Mouse (Mus musculus): Measurements from ENCODE around the gene Kdelr1. TPM values are rescaled to one million over a fixed set of nuclear protein-coding genes. Genes with fewer than 3 reads are reported as not detected.
A peak's percentile ranks its signal among the peaks of the same experiment; 100 is the strongest.

Kdelr1 gene
- polyA plus RNA-seq, 1 experiment from 2014 or later: 90.6 TPM

DNA sequence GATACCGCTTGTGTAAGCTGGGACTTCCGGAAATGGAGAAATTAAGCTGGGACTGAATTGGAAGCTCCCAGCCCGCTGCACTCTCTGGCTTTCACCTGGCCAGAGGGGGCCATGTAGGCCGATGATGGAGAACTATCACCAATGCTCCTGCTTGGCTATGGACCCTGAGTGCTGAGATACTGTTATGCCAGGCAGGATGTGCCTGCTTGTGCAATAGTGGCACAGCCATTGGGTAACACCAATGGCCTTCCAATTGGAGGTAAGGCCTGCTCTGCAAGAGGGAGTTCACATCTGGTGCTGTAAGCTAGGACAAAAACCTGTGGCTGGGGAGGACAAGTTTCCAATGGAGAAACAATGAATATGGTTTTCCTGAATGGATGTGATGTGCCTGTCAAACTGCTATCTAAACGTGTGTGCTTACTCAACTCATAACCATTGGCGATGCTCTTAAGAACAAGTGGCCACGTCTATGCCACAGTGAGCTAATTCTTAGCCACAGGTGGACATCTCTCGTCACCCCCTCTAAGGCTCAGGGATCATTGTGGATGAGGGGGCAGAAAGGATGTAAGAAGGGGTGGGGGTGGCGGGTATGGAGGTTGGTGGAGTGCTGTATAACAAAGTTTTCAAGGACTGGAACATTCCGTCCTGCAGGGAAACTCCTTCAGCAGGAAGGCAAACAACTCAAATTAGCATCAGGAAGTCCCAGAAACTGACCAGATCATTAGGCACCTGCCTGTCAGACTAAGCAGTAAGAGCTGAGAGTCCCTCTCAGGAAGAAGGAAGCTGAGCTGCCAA is 29.4 kb upstream of the Kdelr1 start:
- H3K9ac ChIP-seq (ENCODE audit: low read depth, low read length): no peak overlapping the region
- no peak overlapping the region for H3K4me3 ChIP-seq (ENCODE audit: low read length)
- H3K9me3 ChIP-seq (ENCODE audit: control insufficient read depth, low read length): no peaks in the 10 kb centered on the region
- H3K27ac ChIP-seq (ENCODE audit: low read length): no peak overlapping the region
- H3K4me2 ChIP-seq (ENCODE audit: low read depth, low read length): no peak overlapping the region
- no peaks in the 10 kb centered on the region for H3K4me1 ChIP-seq (ENCODE audit: control insufficient read depth, insufficient read depth, low read length)
- 89% methylated on average over 10 of the region's 10 CpGs for WGBS
- no peak for ATAC-seq
- no peaks in the 10 kb centered on the region for H3K36me3 ChIP-seq (ENCODE audit: control insufficient read depth, insufficient read depth, low read length)
- H3K27me3 ChIP-seq (replicated peaks; ENCODE audit: control insufficient read depth, insufficient read depth, low read length): no peaks in the 10 kb centered on the region

DNA sequence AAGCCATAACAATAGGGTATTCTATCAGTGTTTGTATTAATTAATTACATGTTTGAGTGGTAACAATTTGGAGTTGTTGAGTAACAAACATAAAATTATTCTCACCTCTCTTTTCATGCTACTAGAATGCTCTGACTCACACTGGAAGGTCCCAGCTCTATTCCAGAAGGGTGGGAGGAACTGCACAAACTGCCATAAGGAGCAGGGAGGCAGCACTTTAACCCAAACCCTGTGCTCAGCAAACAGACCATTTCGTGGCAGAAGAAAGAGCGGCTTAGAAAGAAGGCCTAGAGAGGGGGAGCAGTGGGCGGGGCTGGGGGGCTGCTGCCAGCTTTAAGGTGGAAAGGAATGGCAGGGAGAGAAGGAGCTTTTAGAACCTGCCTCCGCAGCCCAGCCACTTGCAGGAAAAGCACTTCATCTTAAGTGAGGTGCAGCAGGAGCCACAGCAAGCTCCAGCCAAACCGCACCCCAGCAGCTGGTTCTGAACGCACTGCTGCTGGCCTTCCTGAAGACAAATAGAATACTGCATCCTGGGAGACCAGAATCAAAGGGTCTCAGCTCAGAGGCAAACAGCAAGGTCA is 24.0 kb upstream of the Kdelr1 start:
- H3K27me3 ChIP-seq (replicated peaks; ENCODE audit: control insufficient read depth, insufficient read depth, low read length): no peaks in the 10 kb centered on the region
- H3K9ac ChIP-seq (ENCODE audit: low read depth, low read length): peak overlapping the region; percentile 19; the same call in 1 of the 2 replicates
- no peak for ATAC-seq
- no peak overlapping the region for H3K4me2 ChIP-seq (ENCODE audit: low read depth, low read length)
- H3K27ac ChIP-seq (ENCODE audit: low read length): no peak overlapping the region
- no peaks in the 10 kb centered on the region for H3K36me3 ChIP-seq (ENCODE audit: control insufficient read depth, insufficient read depth, low read length)
- no peak overlapping the region for H3K4me3 ChIP-seq (ENCODE audit: low read length)
- 23% methylated on average over 6 of the region's 6 CpGs for WGBS
- H3K4me1 ChIP-seq (ENCODE audit: control insufficient read depth, insufficient read depth, low read length): peaks cover 4% of the 10 kb centered on the region
- no peaks in the 10 kb centered on the region for H3K9me3 ChIP-seq (ENCODE audit: control insufficient read depth, low read length)

DNA sequence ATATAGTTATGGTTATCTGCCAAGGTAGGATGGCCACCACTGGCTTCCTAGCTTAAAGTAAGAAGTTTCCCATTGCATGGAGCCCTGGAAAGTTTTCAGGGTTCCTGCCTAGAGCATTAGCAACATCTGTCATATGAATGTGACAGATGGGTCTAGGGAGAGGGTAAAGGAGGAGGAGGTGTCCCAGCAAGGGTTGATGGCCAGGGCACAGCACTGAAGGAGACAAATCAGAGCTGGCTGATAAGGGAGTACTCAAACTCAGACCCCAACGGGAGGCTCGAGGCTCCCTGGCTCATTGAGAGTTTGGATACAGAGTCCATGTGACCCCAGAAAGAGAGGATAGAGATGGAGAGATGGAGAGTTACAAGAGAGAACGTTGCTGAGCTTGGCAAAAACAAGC is 21.9 kb upstream of the Kdelr1 start:
- Histone ChIP-seq H3K36me3 (ENCODE audit: control insufficient read depth, insufficient read depth, low read length) (no peaks in the 10 kb centered on the region), H3K4me2 (ENCODE audit: low read depth, low read length) (no peak overlapping the region), H3K9ac (ENCODE audit: low read depth, low read length) (no peak overlapping the region), H3K27me3 (replicated peaks; ENCODE audit: control insufficient read depth, insufficient read depth, low read length) (no peaks in the 10 kb centered on the region), H3K4me3 (ENCODE audit: low read length) (no peak overlapping the region), H3K9me3 (ENCODE audit: control insufficient read depth, low read length) (no peaks in the 10 kb centered on the region), H3K27ac (ENCODE audit: low read length) (no peak overlapping the region), H3K4me1 (ENCODE audit: control insufficient read depth, insufficient read depth, low read length) (peaks cover 4% of the 10 kb centered on the region)
- ATAC-seq: no peak
- WGBS: 74% methylated on average over 3 of the region's 3 CpGs

- no peak overlapping the region for H3K9ac ChIP-seq (ENCODE audit: low read depth, low read length)
- 80% methylated on average over 12 of the region's 12 CpGs for WGBS
- ATAC-seq: no peak
- peaks cover 10% of the 10 kb centered on the region; the same call in 1 of the 2 replicates for H3K27me3 ChIP-seq (replicated peaks; ENCODE audit: control insufficient read depth, insufficient read depth, low read length)
- H3K36me3 ChIP-seq (ENCODE audit: control insufficient read depth, insufficient read depth, low read length): no peaks in the 10 kb centered on the region
- H3K9me3 ChIP-seq (ENCODE audit: control insufficient read depth, low read length): no peaks in the 10 kb centered on the region
- H3K4me3 ChIP-seq (ENCODE audit: low read length): no peak overlapping the region
- no peak overlapping the region for H3K27ac ChIP-seq (ENCODE audit: low read length)
- H3K4me1 ChIP-seq (ENCODE audit: control insufficient read depth, insufficient read depth, low read length): peaks cover 18% of the 10 kb centered on the region
- no peak overlapping the region for H3K4me2 ChIP-seq (ENCODE audit: low read depth, low read length)
These were observed 19.5 kb upstream of the Kdelr1 start for GRCm38 (mm10) chr7:45853089-45853488.

GRCm38 (mm10) chr7:45856950-45857901 is 15.3 kb upstream of the Kdelr1 start:
- peak overlapping the region; percentile 60 for H3K9ac ChIP-seq (ENCODE audit: low read depth, low read length)

DNA sequence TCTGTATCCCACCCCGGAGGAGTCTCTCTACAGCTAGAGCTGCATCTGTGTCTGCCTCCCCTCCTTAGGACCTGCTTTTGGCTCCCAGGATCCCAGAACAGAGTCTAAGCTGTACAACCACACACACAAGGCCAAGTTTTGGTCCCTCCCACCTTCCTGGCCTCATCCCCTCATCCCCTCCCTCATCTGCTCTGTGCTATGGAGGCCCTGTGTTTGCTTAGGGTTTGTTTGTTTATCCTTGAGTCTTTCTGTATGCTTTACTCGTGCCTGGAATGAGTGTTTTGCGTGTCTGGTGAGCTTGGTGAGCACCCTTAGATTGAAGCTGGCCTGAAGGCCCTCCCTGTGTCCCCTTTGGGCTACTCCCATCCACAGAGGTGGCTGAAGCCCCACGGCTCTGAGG is 13.6 kb upstream of the Kdelr1 start:
- ATAC-seq: peak; percentile 59
- peaks cover 14% of the 10 kb centered on the region for H3K4me1 ChIP-seq (ENCODE audit: control insufficient read depth, insufficient read depth, low read length)
- H3K9me3 ChIP-seq (ENCODE audit: control insufficient read depth, low read length): no peaks in the 10 kb centered on the region
- no peak overlapping the region for H3K27ac ChIP-seq (ENCODE audit: low read length)
- H3K4me3 ChIP-seq (ENCODE audit: low read length): no peak overlapping the region
- 39% methylated on average over 4 of the region's 4 CpGs for WGBS
- 0 out of 2 replicates have a peak overlapping the region, but pooled peaks have one; percentile 20 for H3K9ac ChIP-seq (ENCODE audit: low read depth, low read length)
- H3K36me3 ChIP-seq (ENCODE audit: control insufficient read depth, insufficient read depth, low read length): no peaks in the 10 kb centered on the region
- H3K27me3 ChIP-seq (replicated peaks; ENCODE audit: control insufficient read depth, insufficient read depth, low read length): peaks cover 10% of the 10 kb centered on the region; the same call in 1 of the 2 replicates
- H3K4me2 ChIP-seq (ENCODE audit: low read depth, low read length): no peak overlapping the region

More at GRCm38 (mm10) chr7:45856950-45857901, 15.3 kb upstream of the Kdelr1 start:
- peak overlapping the region; percentile 39 for H3K4me3 ChIP-seq (ENCODE audit: low read length)
- peak; percentile 34 for ATAC-seq
- peaks cover 14% of the 10 kb centered on the region for H3K4me1 ChIP-seq (ENCODE audit: control insufficient read depth, insufficient read depth, low read length)
- H3K27ac ChIP-seq (ENCODE audit: low read length): no peak overlapping the region
- no peaks in the 10 kb centered on the region for H3K9me3 ChIP-seq (ENCODE audit: control insufficient read depth, low read length)
- H3K27me3 ChIP-seq (replicated peaks; ENCODE audit: control insufficient read depth, insufficient read depth, low read length): peaks cover 10% of the 10 kb centered on the region; the same call in 1 of the 2 replicates
- no peaks in the 10 kb centered on the region for H3K36me3 ChIP-seq (ENCODE audit: control insufficient read depth, insufficient read depth, low read length)
- peak overlapping the region; percentile 63 for H3K4me2 ChIP-seq (ENCODE audit: low read depth, low read length)
- 8% methylated on average over 30 of the region's 30 CpGs for WGBS

GRCm38 (mm10) chr7:45862804-45863203 is 9.8 kb upstream of the Kdelr1 start:
- Histone ChIP-seq H3K4me3 (ENCODE audit: low read length) (no peak overlapping the region), H3K4me2 (ENCODE audit: low read depth, low read length) (no peak overlapping the region), H3K9me3 (ENCODE audit: control insufficient read depth, low read length) (no peaks in the 10 kb centered on the region), H3K36me3 (ENCODE audit: control insufficient read depth, insufficient read depth, low read length) (no peaks in the 10 kb centered on the region), H3K9ac (ENCODE audit: low read depth, low read length) (no peak overlapping the region), H3K4me1 (ENCODE audit: control insufficient read depth, insufficient read depth, low read length) (peaks cover 16% of the 10 kb centered on the region), H3K27ac (ENCODE audit: low read length) (no peak overlapping the region), H3K27me3 (replicated peaks; ENCODE audit: control insufficient read depth, insufficient read depth, low read length) (0 out of 2 replicates have a peak, but pooled peaks cover 1% of the 10 kb centered on the region)
- 83% methylated on average over 7 of the region's 7 CpGs for WGBS
- no peak for ATAC-seq

GRCm38 (mm10) chr7:45864435-45864834 is 8.1 kb upstream of the Kdelr1 start:
- no peak for ATAC-seq
- H3K4me1 ChIP-seq (ENCODE audit: control insufficient read depth, insufficient read depth, low read length): peaks cover 28% of the 10 kb centered on the region
- H3K4me2 ChIP-seq (ENCODE audit: low read depth, low read length): no peak overlapping the region
- no peaks in the 10 kb centered on the region for H3K36me3 ChIP-seq (ENCODE audit: control insufficient read depth, insufficient read depth, low read length)
- no peaks in the 10 kb centered on the region for H3K9me3 ChIP-seq (ENCODE audit: control insufficient read depth, low read length)
- peaks cover 10% of the 10 kb centered on the region; the same call in 1 of the 2 replicates for H3K27me3 ChIP-seq (replicated peaks; ENCODE audit: control insufficient read depth, insufficient read depth, low read length)
- no peak overlapping the region for H3K4me3 ChIP-seq (ENCODE audit: low read length)
- WGBS: 63% methylated on average over 3 of the region's 3 CpGs
- H3K27ac ChIP-seq (ENCODE audit: low read length): no peak overlapping the region
- H3K9ac ChIP-seq (ENCODE audit: low read depth, low read length): no peak overlapping the region
